Mouse (Mus musculus) myocyte (in vitro differentiated cells): Measurements from ENCODE around the gene Ctsh. TPM values are rescaled to one million over a fixed set of nuclear protein-coding genes. Genes with fewer than 3 reads are reported as not detected.

Experiments
- H3K27me3 ChIP-seq: one replicate; pipeline ENCODE4 v1.6.1; 2011; ENCODE audit not compliant: control insufficient read depth, insufficient read depth, insufficient read length
- H3K36me3 ChIP-seq: one replicate; pipeline ENCODE4 v1.6.1; 2011; ENCODE audit not compliant: control insufficient read depth, insufficient read depth
- H3K4me2 ChIP-seq: one replicate; pipeline ENCODE4 v1.6.1; 2011; ENCODE audit warnings: low read depth, control low read depth
- H3K4me3 ChIP-seq: one replicate; pipeline ENCODE4 v1.5.1; 2011; ENCODE audit warnings: mild to moderate bottlenecking, control low read depth, moderate library complexity
- H3K79me2 ChIP-seq: one replicate; pipeline ENCODE4 v1.6.1; 2011; ENCODE audit not compliant: control insufficient read depth, insufficient read depth
- H3ac ChIP-seq: one replicate; pipeline ENCODE4 v1.6.1; 2011; ENCODE audit not compliant: control insufficient read depth, insufficient read length
- CEBPB ChIP-seq: IDR thresholded peaks from 2 replicates; pipeline ENCODE4 v1.6.1; 2011; ENCODE audit warnings: mild to moderate bottlenecking, moderate library complexity; ENCODE audit not compliant: poor library complexity, insufficient read depth, severe bottlenecking
- E2F4 ChIP-seq: IDR thresholded peaks from one replicate; pipeline ENCODE4 v1.6.1; 2011; ENCODE audit warnings: mild to moderate bottlenecking, control low read depth, moderate library complexity; ENCODE audit not compliant: insufficient read depth
- MAX ChIP-seq: IDR thresholded peaks from one replicate; pipeline ENCODE4 v1.6.1; 2011; ENCODE audit warnings: low read depth, mild to moderate bottlenecking, control low read depth
- MYOD1 ChIP-seq, 3 experiments: IDR thresholded peaks; one replicate each; pipeline ENCODE4 v1.6.1; 2011; ENCODE audit warnings: control low read depth in 2 of 3, low read depth in 2 of 3, mild to moderate bottlenecking in 2 of 3, moderate library complexity in 1 of 3; ENCODE audit not compliant: insufficient read length in 2 of 3, control insufficient read depth in 1 of 3
- MYOG ChIP-seq, 3 experiments: IDR thresholded peaks; one replicate each; pipeline ENCODE4 v1.6.1; 2011; ENCODE audit warnings: control low read depth in 2 of 3, low read depth in 2 of 3, mild to moderate bottlenecking in 2 of 3; ENCODE audit not compliant: insufficient read length in 2 of 3, control insufficient read depth in 1 of 3, insufficient read depth in 1 of 3
- POLR2A ChIP-seq: IDR thresholded peaks from one replicate; pipeline ENCODE4 v1.6.1; 2011; ENCODE audit warnings: low read depth, mild to moderate bottlenecking, control low read depth, moderate library complexity; ENCODE audit not compliant: insufficient read length
- POLR2AphosphoS2 ChIP-seq: IDR thresholded peaks from one replicate; pipeline ENCODE4 v1.6.1; 2011; ENCODE audit warnings: low read depth, control low read depth; ENCODE audit not compliant: insufficient read length
- REST ChIP-seq: IDR thresholded peaks from one replicate; pipeline ENCODE4 v1.6.1; 2011; ENCODE audit warnings: mild to moderate bottlenecking, control low read depth, moderate library complexity; ENCODE audit not compliant: insufficient read depth, insufficient read length
- SRF ChIP-seq: IDR thresholded peaks from one replicate; pipeline ENCODE4 v1.6.1; 2011; ENCODE audit warnings: low read depth; ENCODE audit not compliant: control insufficient read depth, insufficient read length
- TCF12 ChIP-seq: IDR thresholded peaks from one replicate; pipeline ENCODE4 v1.6.1; 2011; ENCODE audit warnings: mild to moderate bottlenecking, control low read depth; ENCODE audit not compliant: poor library complexity, insufficient read depth, severe bottlenecking
- TCF3 ChIP-seq: IDR thresholded peaks from one replicate; pipeline ENCODE4 v1.6.1; 2011; ENCODE audit warnings: low read depth, control low read depth; ENCODE audit not compliant: insufficient read length
- USF1 ChIP-seq: IDR thresholded peaks from one replicate; pipeline ENCODE4 v1.6.1; 2011; ENCODE audit warnings: low read depth, mild to moderate bottlenecking, control low read depth, moderate library complexity
- polyA plus RNA-seq: library from polyadenylated mRNA; unstranded; fragments of >200 nt; fragmentation: generic; extraction: Trizol; gene quantifications from one replicate; pipeline ENCODE4 v1.2.1, GENCODE M21; 2012; ENCODE audit warnings: missing spikeins

The Ctsh gene
- polyA plus RNA-seq, 1 experiment, result 3.5 TPM

DNA sequence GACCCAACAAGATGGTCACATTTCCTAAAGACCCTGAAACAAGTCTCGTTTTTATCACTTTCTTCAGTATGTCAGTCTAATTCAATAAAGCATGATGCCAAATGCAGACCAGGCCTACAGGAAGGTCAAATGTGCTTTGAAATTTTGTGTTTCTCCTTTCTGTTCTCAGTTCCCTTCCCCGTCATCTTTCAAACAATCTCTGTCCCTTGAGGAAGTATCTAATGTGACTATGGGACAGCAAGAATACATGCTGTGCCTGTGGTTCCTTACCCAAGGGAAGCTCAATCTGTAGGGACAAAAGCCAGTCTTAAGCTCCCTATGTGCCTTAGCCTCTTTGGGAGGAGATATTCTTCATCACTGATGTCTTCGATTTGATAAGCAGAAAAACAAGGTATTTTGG is 39.3 kb upstream of the Ctsh start:
- H3ac ChIP-seq, result no peak overlapping the region
- no peak overlapping the region for H3K4me3 ChIP-seq
- no peaks in the 10 kb centered on the region for H3K79me2 ChIP-seq
- H3K27me3 ChIP-seq, result no peaks in the 10 kb centered on the region
- H3K4me2 ChIP-seq, result no peak overlapping the region
- H3K36me3 ChIP-seq, result no peaks in the 10 kb centered on the region
- TF ChIP-seq SRF (no peak), MYOG (IDR thresholded peaks at IDR 0.05; ENCODE audit: control insufficient read depth in 1 of 3, insufficient read depth in 1 of 3, insufficient read length in 2 of 3, low read depth in 2 of 3) (no peak), CEBPB (no peak), USF1 (no peak), POLR2AphosphoS2 (no peak), E2F4 (no peak), MYOD1 (IDR thresholded peaks at IDR 0.05; ENCODE audit: control insufficient read depth in 1 of 3, insufficient read length in 2 of 3, low read depth in 2 of 3) (no peak), TCF12 (no peak), REST (no peak), MAX (no peak), TCF3 (no peak), POLR2A (no peak)

DNA sequence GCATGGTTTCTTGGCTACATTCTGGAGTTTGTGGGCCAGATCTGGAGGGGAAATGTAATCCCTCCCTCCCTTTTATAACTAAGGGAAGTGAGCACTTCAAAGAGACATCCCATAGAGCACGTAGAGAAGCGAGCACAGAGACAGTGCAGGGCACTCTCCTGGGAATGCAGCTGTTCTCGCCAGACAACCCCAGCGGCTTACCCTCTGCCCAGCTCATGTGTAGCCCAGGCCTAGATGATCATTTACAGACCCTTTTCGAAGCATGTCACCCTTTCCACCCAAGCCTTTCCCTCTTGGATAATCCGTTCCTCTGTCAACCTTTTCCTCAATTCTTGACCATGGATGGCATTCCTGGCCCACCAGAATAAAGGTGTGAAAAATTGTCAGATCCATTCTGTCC is 37.7 kb upstream of the Ctsh start:
- no peak overlapping the region for H3ac ChIP-seq
- H3K4me2 ChIP-seq, result no peak overlapping the region
- TF ChIP-seq E2F4, result no peak
- TF ChIP-seq POLR2AphosphoS2, result no peak
- TF ChIP-seq SRF, result no peak
- TF ChIP-seq MYOG (IDR thresholded peaks at IDR 0.05; ENCODE audit: control insufficient read depth in 1 of 3, insufficient read depth in 1 of 3, insufficient read length in 2 of 3, low read depth in 2 of 3), result no peak
- no peak for TF ChIP-seq REST
- no peak for TF ChIP-seq USF1
- TF ChIP-seq TCF3, result no peak
- TF ChIP-seq TCF12, result no peak
- no peak for TF ChIP-seq MAX
- TF ChIP-seq CEBPB, result no peak
- TF ChIP-seq MYOD1 (IDR thresholded peaks at IDR 0.05; ENCODE audit: control insufficient read depth in 1 of 3, insufficient read length in 2 of 3, low read depth in 2 of 3), result no peak
- TF ChIP-seq POLR2A, result no peak

DNA sequence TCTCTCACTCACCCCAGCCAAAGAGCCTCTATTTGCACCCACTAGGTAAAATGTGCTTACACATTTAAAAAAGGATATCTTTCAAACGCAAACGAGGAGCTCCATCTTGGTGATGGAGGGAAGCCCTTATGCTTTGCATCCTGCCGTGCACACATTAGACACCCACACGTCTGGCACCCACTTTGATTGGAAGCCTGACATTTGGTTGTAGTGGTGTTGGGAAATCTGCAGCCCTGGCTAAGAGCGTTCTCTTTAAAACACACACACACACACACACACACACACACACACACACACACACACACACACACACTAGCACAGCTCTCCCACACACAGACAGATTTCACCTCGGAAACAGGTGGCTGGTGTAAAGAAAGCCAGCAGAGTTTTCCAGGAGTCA is 33.1 kb upstream of the Ctsh start:
- no peaks in the 10 kb centered on the region for H3K27me3 ChIP-seq
- no peak for TF ChIP-seq USF1
- no peak for TF ChIP-seq REST
- no peak for TF ChIP-seq MYOG (IDR thresholded peaks at IDR 0.05; ENCODE audit: control insufficient read depth in 1 of 3, insufficient read depth in 1 of 3, insufficient read length in 2 of 3, low read depth in 2 of 3)

More for the DNA sequence above, 37.7 kb upstream of the Ctsh start:
- Histone ChIP-seq H3K4me3 (no peak overlapping the region), H3K79me2 (no peaks in the 10 kb centered on the region), H3K36me3 (no peaks in the 10 kb centered on the region), H3K27me3 (no peaks in the 10 kb centered on the region)

DNA sequence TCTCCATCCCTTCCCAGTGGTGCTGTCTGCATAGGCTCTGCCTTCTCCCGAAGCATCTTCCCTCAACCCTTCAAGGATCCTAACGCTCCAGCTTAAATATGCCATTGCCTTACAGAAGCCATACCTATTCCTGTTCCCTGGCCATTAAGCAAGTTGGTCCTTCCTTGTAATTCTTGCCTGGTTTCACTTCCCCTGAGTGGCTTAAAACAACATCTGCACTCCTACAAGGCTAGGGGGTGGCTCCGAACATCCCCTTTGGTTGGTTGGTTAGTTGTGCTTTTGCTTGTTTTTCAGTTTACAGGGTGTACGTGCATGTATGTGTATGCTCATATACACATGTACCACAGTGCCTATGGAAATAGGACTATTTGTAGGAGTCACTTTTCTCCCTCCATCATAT is 32.5 kb upstream of the Ctsh start:
- H3K4me2 ChIP-seq, result no peak overlapping the region
- H3K36me3 ChIP-seq, result no peaks in the 10 kb centered on the region
- H3K4me3 ChIP-seq, result no peak overlapping the region
- no peaks in the 10 kb centered on the region for H3K27me3 ChIP-seq
- no peaks in the 10 kb centered on the region for H3K79me2 ChIP-seq
- no peak overlapping the region for H3ac ChIP-seq
- TF ChIP-seq MYOD1 (IDR thresholded peaks at IDR 0.05; ENCODE audit: control insufficient read depth in 1 of 3, insufficient read length in 2 of 3, low read depth in 2 of 3) (no peak), MAX (no peak), SRF (no peak), MYOG (IDR thresholded peaks at IDR 0.05; ENCODE audit: control insufficient read depth in 1 of 3, insufficient read depth in 1 of 3, insufficient read length in 2 of 3, low read depth in 2 of 3) (no peak), POLR2A (no peak), POLR2AphosphoS2 (no peak), TCF12 (no peak), E2F4 (no peak), TCF3 (no peak), REST (no peak), USF1 (no peak), CEBPB (no peak)

More for the DNA sequence above, 33.1 kb upstream of the Ctsh start:
- H3ac ChIP-seq, result no peak overlapping the region
- H3K4me3 ChIP-seq, result no peak overlapping the region
- H3K79me2 ChIP-seq, result no peaks in the 10 kb centered on the region
- H3K4me2 ChIP-seq, result no peak overlapping the region
- no peaks in the 10 kb centered on the region for H3K36me3 ChIP-seq

DNA sequence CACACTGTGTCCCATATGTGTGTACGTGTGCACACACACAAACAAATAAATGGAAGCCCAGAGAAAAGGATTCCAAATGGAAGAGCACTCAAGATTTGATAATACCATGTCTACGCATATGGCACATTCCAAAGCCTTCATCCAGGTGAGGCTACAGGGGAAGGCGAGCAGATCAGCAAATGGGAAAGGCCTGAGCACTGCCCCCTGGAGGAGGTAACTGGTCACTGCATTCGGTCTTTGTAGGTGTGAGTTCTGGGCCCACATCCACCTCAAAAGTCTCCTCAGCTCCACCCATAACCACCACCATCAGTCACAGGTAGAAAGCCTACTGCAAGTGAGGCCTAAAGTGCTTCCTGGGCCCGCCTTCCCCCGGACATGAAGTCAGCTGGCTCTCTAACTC is 26.2 kb upstream of the Ctsh start:
- H3K27me3 ChIP-seq, result no peaks in the 10 kb centered on the region
- H3K79me2 ChIP-seq, result no peaks in the 10 kb centered on the region
- no peaks in the 10 kb centered on the region for H3K36me3 ChIP-seq
- TF ChIP-seq MAX (no peak), SRF (no peak), POLR2AphosphoS2 (no peak), REST (no peak), MYOG (IDR thresholded peaks at IDR 0.05; ENCODE audit: control insufficient read depth in 1 of 3, insufficient read depth in 1 of 3, insufficient read length in 2 of 3, low read depth in 2 of 3) (no peak), MYOD1 (IDR thresholded peaks at IDR 0.05; ENCODE audit: control insufficient read depth in 1 of 3, insufficient read length in 2 of 3, low read depth in 2 of 3) (no peak), TCF3 (no peak), POLR2A (no peak), USF1 (no peak), CEBPB (no peak), TCF12 (no peak), E2F4 (no peak)
- H3K4me2 ChIP-seq, result no peak overlapping the region
- H3K4me3 ChIP-seq, result no peak overlapping the region
- H3ac ChIP-seq, result no peak overlapping the region
